Mouse (Mus musculus): ENCODE data around the gene Tmem143.

DNA sequence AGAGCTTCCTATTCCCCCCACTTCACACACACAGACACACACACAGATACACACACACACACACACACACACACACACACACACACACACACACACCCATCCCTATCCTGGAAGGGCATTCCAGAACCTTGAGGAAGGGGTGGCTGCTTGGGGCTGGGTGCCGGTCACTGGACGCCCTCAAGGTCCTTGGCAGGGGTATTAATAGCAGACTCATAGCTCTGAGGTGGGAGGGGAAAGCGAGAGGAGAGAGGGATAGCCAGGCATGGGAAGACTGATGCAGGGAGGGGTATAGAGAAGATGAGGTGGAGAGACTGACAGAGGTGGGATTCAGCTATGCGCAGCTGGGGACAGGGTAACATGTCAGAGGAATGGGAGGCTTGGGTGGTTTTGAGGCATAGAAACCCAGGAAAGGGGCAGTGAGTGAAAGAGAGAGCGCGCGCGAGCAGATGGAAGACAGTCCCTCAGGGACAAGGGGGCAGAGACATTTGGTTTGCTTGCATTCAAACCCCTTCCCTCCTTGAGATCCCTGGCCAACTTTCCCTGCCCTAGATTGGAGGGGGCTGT lies 27.6 kb upstream of the Tmem143 start:
- TF ChIP-seq EP300 (IDR thresholded peaks at IDR 0.05) (no peak), CTCF (IDR thresholded peaks at IDR 0.05) (no peak)
